Mouse (Mus musculus) liver, adult 2 months (tissue): ENCODE measurements around the gene Teddm1a.

ENCODE experiments used
- CTCF ChIP-seq: fragments of 200-500 bp; IDR thresholded peaks from 2 replicates; pipeline ENCODE4 v1.5.1; 2011; ENCODE audit warnings: low read depth, low read length, control low read depth
- POLR2A ChIP-seq: fragments of 200-500 bp; IDR thresholded peaks from 2 replicates; pipeline ENCODE4 v1.6.1; 2011; ENCODE audit warnings: low read length, control low read depth; ENCODE audit not compliant: insufficient read depth; ENCODE audit errors: extremely low read depth

GRCm38 (mm10) chr1:153899731-153900380 lies 8.3 kb downstream of the Teddm1a start, which contains the start of the genes Glul and Teddm2:
- no peak for TF ChIP-seq CTCF
- peak; percentile 100 for TF ChIP-seq POLR2A
